Mouse (Mus musculus) embryonic facial prominence, embryonic 12.5 days (tissue): ENCODE data around the gene Ctla4. TPM values are rescaled to one million over a fixed set of nuclear protein-coding genes. Genes with fewer than 3 reads are reported as not detected.

Experiments used
- ATAC-seq: fragments of 200-750 bp; cut with Nextera tagmentation; 2 replicates; pipeline ENCODE4 v1.8.0; 2017; ENCODE audit not compliant: insufficient number of reproducible peaks, insufficient read depth, low FRiP score, low TSS enrichment
- H3K27ac ChIP-seq: fragments of 300-500 bp; sonication (generic); 2 replicates; pipeline ENCODE4 v1.5.1; 2016; ENCODE audit warnings: mild to moderate bottlenecking
- H3K27me3 ChIP-seq: fragments of 300-500 bp; sonication (generic); 2 replicates; pipeline ENCODE4 v1.6.1; 2016; ENCODE audit warnings: mild to moderate bottlenecking, moderate library complexity
- H3K36me3 ChIP-seq: fragments of 300-500 bp; sonication (generic); 2 replicates; pipeline ENCODE4 v1.6.1; 2016; ENCODE audit warnings: mild to moderate bottlenecking
- H3K4me1 ChIP-seq: fragments of 300-500 bp; sonication (generic); 2 replicates; pipeline ENCODE4 v1.6.1; 2016
- H3K4me2 ChIP-seq: fragments of 300-500 bp; sonication (generic); replicated peaks from 2 replicates; pipeline ENCODE4 v1.6.1; 2016; ENCODE audit warnings: mild to moderate bottlenecking, moderate library complexity
- H3K4me3 ChIP-seq: fragments of 300-500 bp; sonication (generic); 2 replicates; pipeline ENCODE4 v1.5.1; 2016; ENCODE audit warnings: mild to moderate bottlenecking
- H3K9ac ChIP-seq: fragments of 300-500 bp; sonication (generic); 2 replicates; pipeline ENCODE4 v1.6.1; 2016; ENCODE audit warnings: mild to moderate bottlenecking, moderate library complexity
- H3K9me3 ChIP-seq: fragments of 300-500 bp; sonication (generic); 2 replicates; pipeline ENCODE4 v1.6.1; 2016; ENCODE audit warnings: mild to moderate bottlenecking, moderate library complexity
- WGBS: fragments of 180-500 bp; shearing (Covaris S2); methylation state at CpG from one replicate; pipeline ENCODE4 v1.1.7; 2016; 5-methylcytosine and 5-hydroxymethylcytosine counted together
- polyA plus RNA-seq: library from polyadenylated mRNA; unstranded; fragments of >200 nt; fragmentation: Nextera tagmentation; extraction: Ambion mirVana; gene quantifications from 2 replicates; pipeline ENCODE4 v1.2.1, GENCODE M21; 2016

The Ctla4 gene
- polyA plus RNA-seq, 1 experiment from 2014 or later: not detected

GRCm38 (mm10) chr1:60868333-60869277 lies 18.2 kb upstream of the Ctla4 start:
- Histone ChIP-seq H3K27me3 (no peaks in the 10 kb centered on the region), H3K4me3 (no peak overlapping the region), H3K9ac (no peak overlapping the region), H3K4me2 (no peak overlapping the region), H3K36me3 (no peaks in the 10 kb centered on the region), H3K27ac (no peak overlapping the region), H3K9me3 (no peaks in the 10 kb centered on the region), H3K4me1 (peaks cover 3% of the 10 kb centered on the region; the same call in 1 of the 2 replicates)
- no peak for ATAC-seq
- 77% methylated on average over 17 of the region's 17 CpGs for WGBS

DNA sequence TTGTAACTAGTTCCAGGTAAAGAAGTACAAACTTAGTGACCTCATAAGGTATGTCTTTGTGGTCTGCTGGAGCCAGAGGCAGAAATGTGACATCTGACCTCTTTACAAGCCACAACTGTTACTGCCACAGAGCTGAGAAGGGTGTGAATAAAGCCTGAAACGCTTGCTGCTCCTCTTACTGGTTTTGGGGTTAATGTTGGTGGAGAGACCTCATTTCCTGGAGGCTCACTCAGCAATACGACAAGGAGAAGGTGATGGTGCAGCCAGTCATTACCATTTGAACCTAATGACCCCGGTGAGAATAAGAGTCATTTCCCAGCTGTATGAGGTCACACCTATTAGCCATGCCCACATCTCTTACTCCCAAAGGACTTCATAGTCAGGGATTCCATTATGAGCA lies 11.5 kb upstream of the Ctla4 start:
- H3K9ac ChIP-seq: no peak overlapping the region
- no peaks in the 10 kb centered on the region for H3K27me3 ChIP-seq
- H3K4me2 ChIP-seq: no peak overlapping the region
- H3K27ac ChIP-seq: no peak overlapping the region
- WGBS: 35% methylated on average over 3 of the region's 3 CpGs
- no peaks in the 10 kb centered on the region for H3K9me3 ChIP-seq
- no peaks in the 10 kb centered on the region for H3K36me3 ChIP-seq
- H3K4me3 ChIP-seq: no peak overlapping the region
- ATAC-seq: no peak
- peaks cover 2% of the 10 kb centered on the region; the same call in 1 of the 2 replicates for H3K4me1 ChIP-seq

GRCm38 (mm10) chr1:60880116-60880867 lies 6.5 kb upstream of the Ctla4 start:
- Histone ChIP-seq H3K36me3 (no peaks in the 10 kb centered on the region), H3K9ac (no peak overlapping the region), H3K27me3 (no peaks in the 10 kb centered on the region), H3K9me3 (no peaks in the 10 kb centered on the region), H3K27ac (0 out of 2 replicates have a peak overlapping the region, but pooled peaks have one; percentile 5), H3K4me3 (no peak overlapping the region), H3K4me2 (no peak overlapping the region), H3K4me1 (no peaks in the 10 kb centered on the region)
- ATAC-seq: no peak
- WGBS: 59% methylated on average over 10 of the region's 10 CpGs

DNA sequence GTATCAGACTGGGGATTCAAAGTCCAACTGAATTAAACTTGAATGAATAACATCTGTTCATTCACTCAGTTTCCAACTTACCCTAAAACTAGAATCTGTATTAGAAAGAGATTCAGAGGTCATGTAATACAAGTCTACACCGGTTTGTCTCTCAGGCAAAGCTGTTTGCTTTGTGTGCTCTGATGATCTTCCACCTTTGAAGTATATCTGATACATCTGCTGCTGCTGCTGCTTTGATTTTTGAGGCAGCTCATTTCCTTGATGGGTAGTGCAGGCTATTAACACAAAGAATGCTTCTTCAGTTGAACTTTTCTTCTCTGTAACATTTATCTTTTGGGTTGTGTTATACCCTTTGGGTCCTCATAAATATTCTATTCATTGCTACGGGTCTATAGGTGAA lies 4.0 kb upstream of the Ctla4 start:
- Histone ChIP-seq H3K9me3 (no peaks in the 10 kb centered on the region), H3K4me3 (no peak overlapping the region), H3K9ac (no peak overlapping the region), H3K27ac (no peak overlapping the region), H3K4me2 (no peak overlapping the region), H3K4me1 (no peaks in the 10 kb centered on the region), H3K36me3 (no peaks in the 10 kb centered on the region), H3K27me3 (no peaks in the 10 kb centered on the region)
- no peak for ATAC-seq
- WGBS: 52% methylated on average over 2 of the region's 2 CpGs

DNA sequence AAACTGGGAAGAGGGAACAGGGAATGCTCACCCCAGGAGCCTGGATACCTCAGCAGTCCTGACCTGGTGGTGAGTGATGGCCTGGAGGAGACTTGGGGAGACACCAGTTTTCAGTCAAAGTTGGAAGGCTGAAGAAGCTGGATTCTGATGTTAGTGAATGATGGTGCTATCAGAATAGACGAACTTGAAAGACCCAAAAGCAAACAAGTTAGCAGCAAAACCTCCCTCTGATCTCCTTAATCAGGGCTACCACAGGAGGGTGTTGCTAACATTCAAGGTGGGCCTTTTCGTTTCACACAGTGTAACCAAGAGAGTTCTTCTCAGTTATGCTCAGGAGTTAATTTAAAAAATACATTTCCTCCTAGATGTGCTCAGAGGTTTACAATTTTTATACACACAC lies 3.5 kb upstream of the Ctla4 start:
- Histone ChIP-seq H3K4me3 (no peak overlapping the region), H3K4me2 (no peak overlapping the region), H3K27me3 (no peaks in the 10 kb centered on the region), H3K9ac (no peak overlapping the region), H3K27ac (no peak overlapping the region), H3K4me1 (no peaks in the 10 kb centered on the region), H3K36me3 (no peaks in the 10 kb centered on the region), H3K9me3 (no peaks in the 10 kb centered on the region)
- WGBS: 86% methylated on average over 2 of the region's 2 CpGs
- no peak for ATAC-seq

DNA sequence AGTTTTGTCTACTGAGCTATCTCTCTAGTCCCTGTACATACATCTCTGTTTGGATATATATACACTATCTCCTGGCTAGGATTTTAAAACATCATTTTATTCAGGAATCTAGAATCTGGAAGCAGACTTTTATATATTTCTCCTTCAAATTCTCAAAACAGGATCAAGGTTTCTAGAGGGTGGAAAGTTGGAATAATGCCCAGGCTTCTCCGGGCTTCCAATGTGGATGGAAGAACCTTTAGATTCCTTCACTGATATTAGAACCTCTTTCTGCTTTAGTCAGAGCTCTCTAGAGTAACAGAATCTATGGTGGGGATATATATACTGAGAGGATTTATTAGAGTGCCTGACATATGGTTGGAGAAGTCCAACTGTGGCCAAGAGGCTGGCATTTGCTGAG lies 2.2 kb upstream of the Ctla4 start:
- no peak for ATAC-seq
- no peak overlapping the region for H3K27ac ChIP-seq
- H3K9me3 ChIP-seq: no peaks in the 10 kb centered on the region
- no peaks in the 10 kb centered on the region for H3K4me1 ChIP-seq
- no peak overlapping the region for H3K9ac ChIP-seq
- H3K36me3 ChIP-seq: no peaks in the 10 kb centered on the region
- H3K4me3 ChIP-seq: no peak overlapping the region
- H3K27me3 ChIP-seq: no peaks in the 10 kb centered on the region
- WGBS: 86% methylated on average over 1 of the region's 1 CpGs
- H3K4me2 ChIP-seq: no peak overlapping the region

DNA sequence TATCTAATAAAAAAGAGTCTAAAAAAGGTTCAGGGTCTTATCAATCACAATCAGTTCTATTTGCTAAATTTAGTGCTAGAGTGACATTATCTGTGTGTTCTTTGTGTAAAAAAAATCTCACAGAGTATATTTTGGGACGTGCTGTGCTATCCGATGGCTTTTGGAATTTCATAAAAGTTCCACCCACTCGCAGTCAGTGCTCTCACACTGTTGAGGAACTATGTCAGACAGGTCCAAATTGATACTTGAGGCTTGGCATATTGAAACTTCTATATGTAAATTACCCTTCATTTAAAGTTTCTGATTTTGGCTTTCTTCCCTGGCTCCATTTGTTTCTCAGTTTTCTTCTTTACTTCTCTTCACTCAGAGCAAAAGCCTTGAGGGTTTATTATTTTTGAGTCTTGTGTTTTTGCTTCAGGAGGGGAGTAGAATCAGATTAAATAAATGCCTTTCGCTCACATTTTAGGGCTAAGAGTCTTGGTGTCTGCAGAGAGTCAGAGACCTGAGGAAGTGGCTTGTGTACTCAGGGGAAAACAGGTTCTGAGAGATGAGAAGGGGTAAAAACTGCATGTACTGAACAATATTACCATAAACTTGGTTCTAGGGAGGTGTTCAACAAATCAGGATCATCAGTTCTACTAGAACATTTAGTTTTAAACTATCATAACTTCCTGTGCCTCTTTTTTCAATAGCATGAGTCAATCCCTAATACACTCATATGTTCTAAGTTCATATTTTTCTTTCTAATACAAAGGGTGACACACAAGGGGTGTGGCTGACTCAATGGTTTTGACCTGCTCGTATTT lies 11.5 kb downstream of the Ctla4 start:
- H3K36me3 ChIP-seq: no peaks in the 10 kb centered on the region
- no peak overlapping the region for H3K4me2 ChIP-seq
- no peaks in the 10 kb centered on the region for H3K9me3 ChIP-seq
- H3K27me3 ChIP-seq: no peaks in the 10 kb centered on the region
- WGBS: 80% methylated on average over 5 of the region's 5 CpGs
- H3K9ac ChIP-seq: no peak overlapping the region
- no peaks in the 10 kb centered on the region for H3K4me1 ChIP-seq
- H3K27ac ChIP-seq: no peak overlapping the region
- ATAC-seq: no peak
- no peak overlapping the region for H3K4me3 ChIP-seq

DNA sequence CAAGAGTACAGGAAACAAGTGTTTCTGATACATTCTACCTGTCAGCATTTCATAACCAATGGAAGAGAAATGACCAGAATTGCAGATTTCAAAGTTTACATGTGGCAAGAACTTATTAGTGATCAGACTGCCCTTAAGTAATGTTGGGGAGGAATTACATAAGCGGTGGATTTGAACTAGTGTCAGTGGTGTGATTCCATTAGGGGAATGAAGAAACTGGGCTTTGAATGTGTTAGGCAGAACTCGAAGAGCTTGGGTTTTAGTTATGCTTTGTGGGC lies 12.1 kb downstream of the Ctla4 start:
- H3K4me1 ChIP-seq: no peaks in the 10 kb centered on the region
- no peak overlapping the region for H3K27ac ChIP-seq
- no peak overlapping the region for H3K4me2 ChIP-seq
- 91% methylated on average over 2 of the region's 2 CpGs for WGBS
- H3K27me3 ChIP-seq: no peaks in the 10 kb centered on the region
- no peak overlapping the region for H3K9ac ChIP-seq
- no peak for ATAC-seq
- H3K4me3 ChIP-seq: no peak overlapping the region
- H3K9me3 ChIP-seq: no peaks in the 10 kb centered on the region
- no peaks in the 10 kb centered on the region for H3K36me3 ChIP-seq

- no peaks in the 10 kb centered on the region for H3K27me3 ChIP-seq
- H3K4me2 ChIP-seq: no peak overlapping the region
- H3K4me1 ChIP-seq: no peaks in the 10 kb centered on the region
- no peaks in the 10 kb centered on the region for H3K36me3 ChIP-seq
- no peak for ATAC-seq
- H3K4me3 ChIP-seq: no peak overlapping the region
- no peak overlapping the region for H3K27ac ChIP-seq
- H3K9ac ChIP-seq: no peak overlapping the region
- H3K9me3 ChIP-seq: no peaks in the 10 kb centered on the region
- 73% methylated on average over 3 of the region's 3 CpGs for WGBS
These were observed 12.4 kb downstream of the Ctla4 start for GRCm38 (mm10) chr1:60899244-60899643.

- WGBS: 77% methylated on average over 6 of the region's 6 CpGs
These were observed 15.7 kb downstream of the Ctla4 start for GRCm38 (mm10) chr1:60902547-60902946.

GRCm38 (mm10) chr1:60903126-60903525 lies 16.3 kb downstream of the Ctla4 start:
- H3K27me3 ChIP-seq: no peaks in the 10 kb centered on the region
- no peaks in the 10 kb centered on the region for H3K36me3 ChIP-seq
- H3K4me1 ChIP-seq: no peaks in the 10 kb centered on the region
- no peaks in the 10 kb centered on the region for H3K9me3 ChIP-seq
- H3K9ac ChIP-seq: no peak overlapping the region
- 90% methylated on average over 7 of the region's 7 CpGs for WGBS
- no peak overlapping the region for H3K4me2 ChIP-seq
- H3K27ac ChIP-seq: no peak overlapping the region
- ATAC-seq: no peak
- H3K4me3 ChIP-seq: no peak overlapping the region

More at GRCm38 (mm10) chr1:60902547-60902946, 15.7 kb downstream of the Ctla4 start:
- H3K27me3 ChIP-seq: no peaks in the 10 kb centered on the region
- H3K27ac ChIP-seq: no peak overlapping the region
- no peak overlapping the region for H3K4me2 ChIP-seq
- no peaks in the 10 kb centered on the region for H3K36me3 ChIP-seq
- no peak overlapping the region for H3K4me3 ChIP-seq
- no peaks in the 10 kb centered on the region for H3K4me1 ChIP-seq
- no peaks in the 10 kb centered on the region for H3K9me3 ChIP-seq
- ATAC-seq: no peak
- no peak overlapping the region for H3K9ac ChIP-seq
